Mouse (Mus musculus) embryonic fibroblast, embryonic 13.5 days (primary cell): ENCODE measurements around the gene Reep3.

Source experiments
- CTCF ChIP-seq: IDR thresholded peaks from 2 replicates; pipeline ENCODE4 v1.5.1; 2011; ENCODE audit warnings: mild to moderate bottlenecking, control low read depth, low read length, moderate library complexity, borderline replicate concordance; ENCODE audit not compliant: insufficient read depth
- POLR2A ChIP-seq: IDR thresholded peaks from 2 replicates; pipeline ENCODE4 v1.6.1; 2011; ENCODE audit warnings: low read depth, mild to moderate bottlenecking, control low read depth, low read length, moderate library complexity

GRCm38 (mm10) chr10:67048871-67049615 lies 47.7 kb downstream of the Reep3 start:
- TF ChIP-seq POLR2A (no peak), CTCF (no peak)
